Mouse (Mus musculus) embryo, embryonic 10 days (tissue): ENCODE measurements at regions not wholly inside any gene's neighbourhood (a gene's known extent, or its start where the extent isn't known, plus 50 kb on each side); places are given as distances from the start of the nearest gene placed in this dataset.
A peak's percentile ranks its signal among the peaks of the same experiment; 100 is the strongest.

Source experiments
- DNase-seq: peaks from one replicate; pipeline ENCODE4 v3.0.0-alpha.2; 2015; ENCODE audit warnings: low spot score

DNA sequence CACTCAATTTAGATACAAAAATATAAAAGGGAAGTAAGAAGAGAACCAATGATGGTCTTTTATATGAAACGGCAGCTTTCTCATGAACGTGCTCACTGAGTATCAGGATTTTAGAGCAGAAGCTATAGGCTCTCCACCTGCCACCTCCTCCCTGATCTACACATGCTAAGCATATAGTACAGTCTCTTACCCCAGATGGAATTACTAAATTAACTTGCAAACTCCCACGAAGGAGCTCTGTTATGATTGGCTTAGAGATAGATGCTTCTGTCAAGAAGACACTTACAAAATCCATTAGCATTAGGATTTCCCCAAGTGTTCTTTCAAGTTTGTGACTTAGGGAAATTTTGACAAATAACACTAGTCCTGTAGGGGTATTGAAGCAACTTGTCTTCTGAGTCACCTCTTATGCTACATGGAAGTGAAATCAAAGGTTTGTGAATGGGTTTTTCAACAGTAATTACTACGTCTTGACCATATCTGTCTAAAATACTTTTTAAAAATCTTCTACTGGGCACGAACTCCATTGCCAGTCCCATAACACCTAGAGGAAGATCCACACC is 60.6 kb downstream of the Crygs start:
- no peak for DNase-seq

DNA sequence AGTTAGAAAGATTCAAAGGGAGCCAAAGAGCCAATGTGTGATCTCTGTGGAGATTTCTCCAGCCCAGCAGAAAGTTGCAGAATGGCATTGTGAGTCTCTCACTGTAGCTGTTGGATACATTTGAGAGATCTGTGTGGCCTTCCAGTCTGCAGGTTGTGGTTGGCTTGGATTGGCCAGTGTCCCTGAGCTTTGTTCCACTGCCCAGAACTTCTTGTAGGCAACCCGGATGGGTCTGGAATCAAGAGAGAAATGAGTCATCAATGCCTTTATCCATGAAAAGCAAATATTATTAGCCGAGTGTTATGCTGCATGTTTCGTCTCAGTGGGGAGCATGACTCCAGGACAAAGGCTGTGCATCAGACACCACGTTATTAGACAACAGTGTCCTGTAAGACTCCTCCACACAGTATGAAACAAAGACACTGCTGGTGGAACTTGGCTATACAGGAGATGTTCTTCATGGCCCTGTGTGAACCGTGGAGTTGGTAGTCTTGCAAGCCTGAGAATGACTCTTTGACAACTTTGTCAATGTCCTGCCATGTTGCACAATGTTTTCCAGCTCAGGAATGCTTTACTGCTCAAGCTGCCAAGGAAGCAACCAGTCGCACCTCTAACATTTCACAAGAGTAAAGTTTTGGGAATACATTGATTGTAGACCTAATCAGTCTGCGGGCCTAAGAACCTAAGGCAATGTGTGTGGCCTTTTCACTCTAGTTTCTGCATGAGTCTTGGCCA is 67.1 kb downstream of the Crygs start:
- DNase-seq, result no peak

GRCm38 (mm10) chr16:22743461-22743860 is 67.9 kb downstream of the Crygs start:
- DNase-seq, result no peak

DNA sequence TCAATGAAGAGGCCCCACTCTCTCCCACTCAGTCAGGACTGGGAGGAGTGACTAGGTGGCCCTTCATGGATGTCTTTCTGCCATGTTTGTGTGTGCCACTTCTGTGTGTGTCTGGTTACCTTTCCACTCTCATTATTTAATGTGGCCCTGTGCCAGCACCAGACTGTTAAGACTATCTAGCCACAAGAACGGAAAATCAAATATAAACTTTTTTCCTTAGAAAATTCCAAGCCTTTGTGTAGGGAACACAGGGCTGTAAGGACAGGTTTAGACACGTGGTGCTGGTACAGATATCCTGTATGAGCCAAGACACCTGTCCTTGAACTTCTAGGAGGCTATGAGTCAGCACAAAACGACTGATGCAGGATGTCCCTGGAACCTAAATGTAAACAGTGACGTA is 69.9 kb downstream of the Crygs start:
- no peak for DNase-seq

DNA sequence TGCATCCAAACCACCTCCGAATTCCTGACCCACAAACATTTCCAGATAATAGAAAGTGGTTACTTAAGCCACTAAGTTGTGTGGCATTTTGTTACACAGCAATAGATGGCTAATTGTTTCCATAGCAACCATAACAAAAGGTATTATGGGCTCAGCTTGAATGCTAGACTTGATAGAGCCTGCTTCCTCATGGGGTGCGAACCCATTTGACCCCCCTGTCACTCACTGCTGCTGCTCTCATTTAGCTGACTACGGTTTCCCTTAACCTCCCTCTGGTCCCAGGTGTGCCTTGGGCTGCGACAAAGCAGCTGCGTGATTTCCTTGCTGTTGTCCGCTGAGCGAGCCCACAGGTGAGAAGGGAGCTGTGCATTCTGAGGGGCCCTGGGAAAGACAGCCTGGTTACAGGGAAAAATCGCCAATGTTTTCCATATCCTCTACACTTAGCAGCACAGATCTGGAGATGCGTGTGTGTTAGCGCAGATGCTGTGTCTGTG is 76.8 kb downstream of the Crygs start:
- DNase-seq, result peak; percentile 47

- peak; percentile 11 for DNase-seq
These were observed 76.9 kb upstream of the Dgkg start for GRCm38 (mm10) chr16:22733772-22734528.

DNA sequence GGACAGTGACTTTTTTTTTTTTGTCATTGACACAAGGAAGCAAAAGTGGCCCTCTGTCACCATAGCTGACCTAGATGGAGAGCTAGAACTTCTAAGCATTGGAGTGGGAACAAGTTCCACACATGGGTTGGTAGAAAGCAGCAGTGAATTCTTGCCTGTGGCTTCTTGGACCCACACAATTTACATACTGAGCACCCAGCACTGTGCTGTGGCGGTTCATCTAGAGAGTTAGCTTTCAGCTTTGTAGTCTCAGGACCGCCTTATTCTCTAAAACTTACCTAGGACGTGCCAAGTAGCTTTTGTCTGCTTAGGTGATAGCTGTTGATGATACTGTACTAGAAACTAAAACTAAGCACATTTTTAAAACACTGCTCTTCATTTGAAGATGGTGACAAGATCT is 72.1 kb upstream of the Dgkg start:
- no peak for DNase-seq

- no peak for DNase-seq
These were observed 68.2 kb upstream of the Dgkg start for GRCm38 (mm10) chr16:22725261-22725660.

- DNase-seq, result no peak
These were observed 66.3 kb upstream of the Dgkg start for GRCm38 (mm10) chr16:22723333-22723732.

GRCm38 (mm10) chr16:22719791-22720190 is 62.8 kb upstream of the Dgkg start:
- peak; percentile 24 for DNase-seq

GRCm38 (mm10) chr16:22719304-22719703 is 62.3 kb upstream of the Dgkg start:
- DNase-seq, result peak; percentile 26

DNA sequence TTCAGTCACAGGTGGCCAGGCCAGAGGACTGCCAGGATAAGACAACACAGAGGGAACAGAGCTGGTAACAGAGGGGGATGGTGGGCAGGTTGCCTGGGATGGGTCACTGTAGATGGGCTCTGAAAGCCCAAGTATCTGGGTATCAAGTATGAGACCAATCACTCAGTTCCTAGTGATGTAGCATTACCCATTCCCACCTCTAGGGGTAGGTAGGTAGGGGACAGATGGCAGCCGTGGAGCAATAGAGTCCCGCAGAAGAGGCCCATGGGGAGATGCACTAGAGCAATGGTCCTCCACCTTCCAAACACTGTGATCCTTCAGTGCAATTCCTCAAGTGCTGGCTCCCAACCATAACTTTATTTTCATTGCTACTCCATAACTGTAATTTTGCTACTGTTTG is 60.4 kb upstream of the Dgkg start:
- DNase-seq, result no peak

- no peak for DNase-seq
These were observed 59.3 kb upstream of the Dgkg start for GRCm38 (mm10) chr16:22716306-22716830.

DNA sequence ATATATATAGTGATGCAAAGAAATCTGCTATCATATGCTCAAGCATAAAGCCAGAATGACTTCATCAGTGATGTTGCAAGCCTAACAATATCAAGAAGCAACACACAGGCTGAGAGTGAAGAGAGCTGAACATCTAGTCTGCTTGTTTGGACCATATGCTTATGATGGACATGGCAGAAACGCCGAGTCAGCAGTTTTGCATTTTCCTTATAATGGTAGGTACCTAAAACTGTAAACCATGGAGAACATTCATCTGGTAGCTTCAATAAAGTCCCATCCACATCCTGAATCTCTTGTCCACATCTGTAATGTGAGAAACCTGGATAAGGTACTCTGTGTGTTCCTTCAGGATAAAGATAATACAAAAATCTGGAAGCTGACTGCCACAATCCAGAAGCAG is 57.3 kb upstream of the Dgkg start:
- no peak for DNase-seq

- DNase-seq, result no peak
These were observed 51.7 kb upstream of the Dgkg start for GRCm38 (mm10) chr16:22708768-22709167.
